Mouse (Mus musculus) hindbrain, embryonic 16.5 days (tissue): ENCODE measurements around the gene Fam114a1. TPM values are rescaled to one million over a fixed set of nuclear protein-coding genes. Genes with fewer than 3 reads are reported as not detected.

ENCODE experiments used
- ATAC-seq: fragments of 200-750 bp; cut with Nextera tagmentation; 2 replicates; pipeline ENCODE4 v1.8.0; 2017; ENCODE audit warnings: moderate TSS enrichment, moderate library complexity
- H3K27ac ChIP-seq: fragments of 300-500 bp; sonication (generic); 2 replicates; pipeline ENCODE4 v1.5.1; 2014; ENCODE audit warnings: low read depth, mild to moderate bottlenecking, control low read depth, low read length, moderate library complexity
- H3K27me3 ChIP-seq: fragments of 300-500 bp; sonication (generic); replicated peaks from 2 replicates; pipeline ENCODE4 v1.6.1; 2014; ENCODE audit warnings: low read length; ENCODE audit not compliant: control insufficient read depth, insufficient read depth
- H3K36me3 ChIP-seq: fragments of 300-500 bp; sonication (generic); 2 replicates; pipeline ENCODE4 v1.6.1; 2014; ENCODE audit warnings: mild to moderate bottlenecking, low read length, moderate library complexity, mixed read lengths; ENCODE audit not compliant: control insufficient read depth, insufficient read depth
- H3K4me1 ChIP-seq: fragments of 300-500 bp; sonication (generic); 2 replicates; pipeline ENCODE4 v1.6.1; 2014; ENCODE audit warnings: low read depth, low read length; ENCODE audit not compliant: control insufficient read depth, insufficient read depth
- H3K4me2 ChIP-seq: fragments of 300-500 bp; sonication (generic); 2 replicates; pipeline ENCODE4 v1.6.1; 2014; ENCODE audit warnings: mild to moderate bottlenecking, low read length, control low read depth, moderate library complexity
- H3K4me3 ChIP-seq: fragments of 300-500 bp; sonication (generic); 2 replicates; pipeline ENCODE4 v1.5.1; 2014; ENCODE audit warnings: mild to moderate bottlenecking, low read length, control low read depth, moderate library complexity
- H3K9ac ChIP-seq: fragments of 300-500 bp; sonication (generic); 2 replicates; pipeline ENCODE4 v1.6.1; 2014; ENCODE audit warnings: low read depth, mild to moderate bottlenecking, control low read depth, low read length, moderate library complexity
- H3K9me3 ChIP-seq: fragments of 300-500 bp; sonication (generic); 2 replicates; pipeline ENCODE4 v1.6.1; 2014; ENCODE audit warnings: mild to moderate bottlenecking, low read length, moderate library complexity; ENCODE audit not compliant: control insufficient read depth
- WGBS: fragments of 180-500 bp; shearing (Covaris S2); extraction: QIAGEN DNeasy Blood & Tissue Kit; methylation state at CpG from one replicate; pipeline ENCODE4 v1.1.7; 2014; 5-methylcytosine and 5-hydroxymethylcytosine counted together
- polyA plus RNA-seq: library from polyadenylated mRNA; unstranded; fragments of >200 nt; fragmentation: Nextera tagmentation; extraction: Ambion mirVana; gene quantifications from 2 replicates; pipeline ENCODE4 v1.2.1, GENCODE M21; 2015

The Fam114a1 gene
- polyA plus RNA-seq, 1 experiment from 2014 or later: 9.6 TPM

DNA sequence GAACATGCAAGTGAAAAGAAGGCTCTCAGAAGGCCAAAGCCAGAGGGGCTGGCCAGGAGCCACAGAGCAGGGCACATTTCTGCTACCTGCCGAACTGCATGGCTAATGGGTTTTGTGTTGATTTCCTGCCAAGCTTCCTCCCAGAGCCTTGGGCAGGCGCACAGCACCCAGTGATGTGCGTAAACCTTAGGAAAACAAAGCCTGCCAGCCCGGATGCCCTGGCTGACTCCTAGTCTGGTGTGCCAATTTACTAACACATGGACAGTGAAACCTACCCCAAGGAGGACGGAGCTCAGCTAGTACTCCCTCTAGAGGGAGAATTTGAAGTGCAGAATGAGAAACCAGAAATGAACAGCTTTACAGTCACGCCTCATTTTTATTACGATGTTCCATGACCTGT, 50.0 kb downstream of the Fam114a1 start:
- Histone ChIP-seq H3K4me1 (peaks cover 7% of the 10 kb centered on the region; the same call in 1 of the 2 replicates), H3K4me2 (peak overlapping the region; percentile 27), H3K27ac (peak overlapping the region; percentile 44), H3K4me3 (no peak overlapping the region), H3K9me3 (no peaks in the 10 kb centered on the region), H3K36me3 (no peaks in the 10 kb centered on the region), H3K27me3 (no peaks in the 10 kb centered on the region), H3K9ac (no peak overlapping the region)
- 40% methylated on average over 7 of the region's 7 CpGs for WGBS
- ATAC-seq: peak; percentile 90

GRCm38 (mm10) chr5:65022006-65022405, 52.1 kb downstream of the Fam114a1 start:
- H3K36me3 ChIP-seq: no peaks in the 10 kb centered on the region
- no peak for ATAC-seq

DNA sequence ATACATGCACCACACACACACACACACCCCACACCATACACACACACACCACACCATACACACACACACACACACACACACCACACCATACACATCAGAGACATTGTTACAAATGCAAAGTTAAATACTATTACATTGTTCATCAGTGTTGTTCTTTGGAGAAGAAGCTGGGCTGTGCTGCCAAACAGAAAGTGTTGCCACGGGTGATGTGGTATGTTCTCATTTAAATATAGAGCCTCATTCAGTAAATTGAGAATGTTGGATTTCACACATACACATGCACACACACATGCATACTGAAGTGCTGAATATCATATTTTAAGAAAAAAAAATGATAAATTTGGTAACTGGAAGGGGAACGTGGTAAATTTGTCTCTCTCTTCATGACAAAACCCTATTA, 54.8 kb downstream of the Fam114a1 start:
- Histone ChIP-seq H3K27me3 (no peaks in the 10 kb centered on the region), H3K4me1 (peaks cover 13% of the 10 kb centered on the region), H3K27ac (no peak overlapping the region), H3K9me3 (no peaks in the 10 kb centered on the region), H3K4me2 (no peak overlapping the region), H3K36me3 (no peaks in the 10 kb centered on the region), H3K9ac (no peak overlapping the region), H3K4me3 (no peak overlapping the region)
- 63% methylated on average over 2 of the region's 2 CpGs for WGBS
- ATAC-seq: no peak

More at GRCm38 (mm10) chr5:65022006-65022405, 52.1 kb downstream of the Fam114a1 start:
- H3K9me3 ChIP-seq: no peaks in the 10 kb centered on the region
- no peak overlapping the region for H3K4me3 ChIP-seq
- no peak overlapping the region for H3K4me2 ChIP-seq
- no peak overlapping the region for H3K9ac ChIP-seq
- H3K27ac ChIP-seq: no peak overlapping the region
- WGBS: 93% methylated on average over 4 of the region's 4 CpGs
- H3K4me1 ChIP-seq: peaks cover 7% of the 10 kb centered on the region; the same call in 1 of the 2 replicates
- H3K27me3 ChIP-seq: no peaks in the 10 kb centered on the region

DNA sequence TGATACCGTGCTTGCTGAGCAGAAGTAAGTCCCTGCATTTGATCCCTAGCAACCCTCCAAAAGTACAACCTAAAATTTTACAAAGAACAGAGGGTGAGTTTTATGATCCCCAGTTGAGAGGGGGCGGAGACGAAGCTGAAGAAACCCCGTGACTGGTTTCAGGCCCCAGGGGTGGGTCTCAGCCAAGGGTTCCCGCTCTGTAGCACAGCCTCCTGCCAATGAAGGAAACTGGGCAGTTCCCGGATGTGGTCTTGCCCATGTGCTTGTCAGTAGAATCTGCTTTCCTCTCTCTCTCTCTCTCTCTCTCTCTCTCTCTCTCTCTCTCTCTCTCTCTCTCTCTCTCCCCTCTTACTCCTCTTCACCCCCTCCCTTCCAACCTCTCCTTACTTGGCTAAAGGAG, 56.0 kb downstream of the Fam114a1 start:
- Histone ChIP-seq H3K9me3 (no peaks in the 10 kb centered on the region), H3K27ac (no peak overlapping the region), H3K4me2 (no peak overlapping the region), H3K4me1 (peaks cover 7% of the 10 kb centered on the region), H3K4me3 (no peak overlapping the region), H3K9ac (no peak overlapping the region), H3K36me3 (no peaks in the 10 kb centered on the region), H3K27me3 (no peaks in the 10 kb centered on the region)
- ATAC-seq: no peak
- 51% methylated on average over 6 of the region's 6 CpGs for WGBS

DNA sequence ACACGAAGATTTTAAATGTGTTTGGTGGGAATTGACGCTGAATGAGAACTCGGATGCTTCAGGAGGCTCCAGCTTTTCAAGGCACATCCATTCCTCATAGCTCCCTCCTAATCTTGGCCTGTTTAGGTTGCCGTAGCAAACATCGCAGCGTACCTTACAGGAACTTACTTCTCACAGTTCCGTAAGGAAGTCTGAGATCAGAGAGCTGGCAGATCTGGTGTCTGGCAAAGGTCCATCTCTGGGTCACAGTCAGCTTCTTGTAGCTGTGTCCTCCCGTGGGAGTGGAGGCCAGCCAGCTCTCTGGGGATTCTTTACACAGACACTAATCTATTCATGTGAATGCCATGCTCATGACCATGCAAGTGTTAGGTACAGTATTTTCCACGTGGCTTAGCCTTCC, 56.9 kb downstream of the Fam114a1 start:
- H3K9ac ChIP-seq: no peak overlapping the region
- WGBS: 68% methylated on average over 9 of the region's 9 CpGs
- H3K9me3 ChIP-seq: no peaks in the 10 kb centered on the region
- no peaks in the 10 kb centered on the region for H3K36me3 ChIP-seq
- no peak for ATAC-seq
- peaks cover 7% of the 10 kb centered on the region for H3K4me1 ChIP-seq
- no peak overlapping the region for H3K4me3 ChIP-seq
- no peak overlapping the region for H3K27ac ChIP-seq
- no peaks in the 10 kb centered on the region for H3K27me3 ChIP-seq
- no peak overlapping the region for H3K4me2 ChIP-seq

GRCm38 (mm10) chr5:65028019-65028418, 58.1 kb downstream of the Fam114a1 start:
- H3K9ac ChIP-seq: peak overlapping the region; percentile 15
- peak; percentile 78 for ATAC-seq
- peak overlapping the region; percentile 2 for H3K27ac ChIP-seq

DNA sequence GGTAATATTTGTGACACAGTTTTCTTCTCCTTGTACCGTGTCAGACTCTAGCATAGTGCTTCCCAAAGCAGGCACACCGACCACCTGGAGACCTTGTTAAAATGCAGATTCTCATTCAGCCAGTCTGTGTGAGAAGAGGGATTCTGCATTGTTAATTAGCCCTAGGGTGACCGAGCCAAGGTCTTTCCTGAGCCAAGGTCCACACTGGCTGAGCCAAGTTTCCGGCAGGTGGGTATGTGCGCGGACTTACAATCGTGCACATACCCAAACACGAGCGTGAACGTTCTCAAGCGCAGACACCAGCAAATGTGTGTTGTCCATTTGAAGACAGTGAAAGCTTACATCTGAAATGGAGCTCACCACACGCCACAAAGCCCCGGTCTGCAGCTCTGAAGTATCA, 66.7 kb downstream of the Fam114a1 start:
- Histone ChIP-seq H3K4me3 (no peak overlapping the region), H3K4me2 (no peak overlapping the region), H3K27me3 (no peaks in the 10 kb centered on the region), H3K36me3 (no peaks in the 10 kb centered on the region), H3K9ac (no peak overlapping the region), H3K4me1 (no peaks in the 10 kb centered on the region; the same call in none of the 2 replicates), H3K9me3 (no peaks in the 10 kb centered on the region), H3K27ac (peak overlapping the region; percentile 9; the same call in 1 of the 2 replicates)
- ATAC-seq: peak; percentile 86
- WGBS: 42% methylated on average over 13 of the region's 13 CpGs

More at GRCm38 (mm10) chr5:65028019-65028418, 58.1 kb downstream of the Fam114a1 start:
- Histone ChIP-seq H3K4me1 (peaks cover 7% of the 10 kb centered on the region), H3K36me3 (no peaks in the 10 kb centered on the region), H3K9me3 (no peaks in the 10 kb centered on the region), H3K27me3 (no peaks in the 10 kb centered on the region), H3K4me3 (no peak overlapping the region), H3K4me2 (no peak overlapping the region)
- 26% methylated on average over 9 of the region's 9 CpGs for WGBS

DNA sequence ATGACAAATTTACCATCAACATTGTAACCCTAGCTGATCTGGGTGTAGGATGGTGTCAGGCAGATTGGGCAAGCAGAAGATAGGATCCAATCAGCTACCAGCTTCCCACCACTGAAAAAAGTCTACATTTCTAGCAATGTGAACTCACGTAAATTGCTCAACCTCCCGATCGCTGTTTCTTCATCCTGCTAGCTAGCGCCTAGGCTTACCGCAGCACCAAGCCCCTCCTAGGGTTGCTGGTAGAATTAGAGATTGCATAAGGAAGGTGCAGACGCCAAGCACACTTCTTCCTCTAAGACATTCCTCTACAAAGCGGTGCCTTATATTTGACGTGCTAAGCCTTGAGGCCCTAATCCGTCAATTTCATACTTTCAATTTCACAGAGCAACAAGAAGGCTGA, 68.4 kb downstream of the Fam114a1 start:
- ATAC-seq: no peak
- no peak overlapping the region for H3K27ac ChIP-seq
- no peak overlapping the region for H3K9ac ChIP-seq
- H3K27me3 ChIP-seq: no peaks in the 10 kb centered on the region
- no peak overlapping the region for H3K4me3 ChIP-seq
- WGBS: 78% methylated on average over 9 of the region's 9 CpGs
- no peak overlapping the region for H3K4me2 ChIP-seq
- no peaks in the 10 kb centered on the region for H3K36me3 ChIP-seq
- no peaks in the 10 kb centered on the region; the same call in none of the 2 replicates for H3K4me1 ChIP-seq
- H3K9me3 ChIP-seq: no peaks in the 10 kb centered on the region

- Histone ChIP-seq H3K27me3 (no peaks in the 10 kb centered on the region), H3K36me3 (no peaks in the 10 kb centered on the region), H3K4me1 (no peaks in the 10 kb centered on the region; the same call in none of the 2 replicates), H3K9ac (no peak overlapping the region), H3K4me2 (no peak overlapping the region), H3K9me3 (no peaks in the 10 kb centered on the region), H3K4me3 (no peak overlapping the region), H3K27ac (no peak overlapping the region)
- ATAC-seq: no peak
- whole genome bisulfite sequencing: 66% methylated on average over 11 of the region's 11 CpGs
Observed at GRCm38 (mm10) chr5:65038811-65039571, 69.1 kb downstream of the Fam114a1 start.
